Mouse (Mus musculus) layer of hippocampus, adult 2 months (tissue): ENCODE measurements around the gene Rusc1. TPM values are rescaled to one million over a fixed set of nuclear protein-coding genes. Genes with fewer than 3 reads are reported as not detected.

Experiments used
- DNase-seq, 2 experiments: peaks; one replicate each; pipeline ENCODE4 v3.0.0; 2022; ENCODE audit warnings: low spot score in 2 of 2
- H3K27ac ChIP-seq: fragments of 200-600 bp; 2 replicates; pipeline ENCODE4 v1.8.1; 2022
- H3K4me3 ChIP-seq: fragments of 200-600 bp; 2 replicates; pipeline ENCODE4 v1.8.1; 2022; ENCODE audit warnings: mild to moderate bottlenecking
- CTCF ChIP-seq: fragments of 200-600 bp; conservative IDR thresholded peaks from 2 replicates; pipeline ENCODE4 v1.8.1; 2022; ENCODE audit warnings: antibody characterized with exemption, mild to moderate bottlenecking, moderate library complexity
- long read RNA-seq, 2 experiments: library from polyadenylated mRNA; stranded (forward); transcript quantifications; one replicate each; pipeline ENCODE4 v2.0.0; 2021; ENCODE audit warnings: borderline mapping rate in 2 of 2
- total RNA-seq, 2 experiments: library from RNA; stranded (reverse); gene quantifications; 2 replicates each; pipeline ENCODE4 v1.2.3; 2021

Rusc1 gene
- total RNA-seq, result 100 to 1,000 TPM; 136 to 139 TPM
- long read RNA-seq, experiment 1, transcript Rusc1-201 (10 exons, 3,316 nt), result major isoform, 73 of 121 reads
- long read RNA-seq, experiment 1, partial matches to known transcripts, result 29 of 121 reads
- long read RNA-seq, experiment 1, other reads (novel, unspliced or antisense), result 16 of 121 reads
- long read RNA-seq, experiment 2, transcript Rusc1-202 (11 exons, 3,706 nt), result minor isoform, 6 of 157 reads
- long read RNA-seq, experiment 2, transcript Rusc1-201 (10 exons, 3,316 nt), result major isoform, 90 of 157 reads
- long read RNA-seq, experiment 2, partial matches to known transcripts, result 41 of 157 reads
- long read RNA-seq, experiment 2, other reads (novel, unspliced or antisense), result 19 of 157 reads

DNA sequence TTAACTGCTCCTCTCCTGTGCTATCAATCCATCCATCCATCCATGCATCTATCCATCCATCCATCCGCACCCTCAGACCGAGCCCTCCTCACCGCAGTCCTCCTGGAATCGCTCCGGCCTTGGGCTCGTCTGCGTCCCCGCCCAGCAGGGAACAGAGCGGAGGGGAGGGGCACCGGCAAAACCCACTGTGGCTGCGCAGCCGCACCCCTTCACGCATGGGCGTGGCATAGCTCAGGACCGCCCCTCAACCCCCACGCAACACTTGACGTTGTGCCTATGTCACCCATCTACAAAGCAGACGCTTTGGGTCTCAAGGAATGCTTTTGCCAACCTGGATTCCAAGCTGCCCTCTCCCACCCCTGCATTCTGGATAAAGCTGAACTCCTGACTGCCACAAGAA is at the start of gene Rusc1:
TSS of gene Rusc1 (minus strand) at position 137 of the 400 bp plus-strand sequence.
- TF ChIP-seq CTCF, result no peak
- H3K27ac ChIP-seq, result peak within 1 kb of the TSS; percentile 88
- H3K4me3 ChIP-seq, result peak within 1 kb of the TSS; percentile 86
- peak; percentile 95 for DNase-seq

- no peak for DNase-seq
- H3K4me3 ChIP-seq, result no peak overlapping the region
- no peak overlapping the region for H3K27ac ChIP-seq
- TF ChIP-seq CTCF, result no peak
These were observed 43.3 kb upstream of the Rusc1 start for GRCm38 (mm10) chr3:89136365-89136764.

DNA sequence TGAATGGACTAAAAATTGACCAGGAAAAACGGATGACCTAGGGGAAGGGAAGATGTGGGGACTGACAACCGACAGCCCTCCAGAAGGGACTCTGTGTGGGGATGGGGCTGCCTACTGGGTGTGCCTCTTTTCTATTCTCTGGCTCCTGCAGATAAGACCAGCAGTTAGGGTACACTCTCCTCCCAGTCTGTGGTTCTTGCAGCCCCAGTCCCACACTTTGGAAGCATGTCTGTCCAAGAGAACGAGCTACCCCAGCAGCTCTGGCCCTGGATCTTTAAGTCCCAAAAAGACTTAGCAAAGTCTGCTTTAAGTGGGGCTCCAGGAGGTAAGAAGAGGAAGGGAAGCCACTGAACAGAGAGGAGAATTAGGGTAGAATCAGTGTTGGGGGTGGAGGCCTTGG is 42.8 kb upstream of the Rusc1 start, which contains the start of gene Pklr:
TSS of gene Pklr (plus strand) at position 185 of the 400 bp plus-strand sequence.
- Histone ChIP-seq H3K27ac (no peak within 1 kb of the TSS), H3K4me3 (no peak within 1 kb of the TSS)
- DNase-seq, result no peak
- TF ChIP-seq CTCF, result no peak

DNA sequence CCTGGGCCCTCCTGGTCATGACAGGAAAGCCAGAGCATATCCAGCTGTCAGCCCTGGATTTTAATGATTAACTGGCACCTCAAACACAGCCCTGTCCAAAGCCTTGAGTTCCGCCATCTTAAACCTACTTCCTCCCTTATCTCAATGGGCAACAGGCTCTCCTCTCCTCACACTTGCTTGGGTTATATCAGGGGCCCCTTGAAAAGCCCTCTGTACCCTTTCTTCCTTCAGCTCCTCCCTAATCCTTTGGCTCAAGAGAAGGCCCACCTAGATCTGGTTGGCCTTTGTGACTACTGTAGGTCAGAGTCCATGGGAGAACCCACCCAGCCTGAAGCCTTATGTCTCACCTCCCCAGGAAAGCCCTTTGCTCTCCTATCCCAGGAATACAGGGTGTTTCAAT is 40.6 kb upstream of the Rusc1 start:
- H3K27ac ChIP-seq, result no peak overlapping the region
- DNase-seq, result no peak
- TF ChIP-seq CTCF, result no peak
- no peak overlapping the region for H3K4me3 ChIP-seq

DNA sequence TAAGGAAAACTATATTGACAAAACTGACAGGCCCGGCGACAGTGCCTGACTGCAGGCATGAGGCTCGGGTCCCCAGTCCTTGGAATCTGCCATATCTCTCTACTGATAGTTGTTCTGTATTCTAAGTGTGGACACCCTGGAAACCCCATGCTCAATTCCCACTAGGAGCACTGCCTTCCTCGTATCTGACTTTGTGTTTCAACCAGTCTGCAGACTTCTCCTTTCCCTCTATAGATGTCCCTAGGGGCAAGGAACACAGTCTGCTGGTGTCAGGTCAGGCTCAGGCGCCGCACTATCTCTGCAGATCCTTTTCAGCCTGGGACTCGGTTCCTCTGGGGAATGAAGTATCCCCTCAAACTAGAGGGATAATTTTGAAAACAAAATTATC is 39.9 kb upstream of the Rusc1 start:
- peak overlapping the region; percentile 63; the same call in 1 of the 2 replicates for H3K27ac ChIP-seq
- DNase-seq, result no peak
- H3K4me3 ChIP-seq, result no peak overlapping the region
- TF ChIP-seq CTCF, result no peak

GRCm38 (mm10) chr3:89132285-89133062 is 39.4 kb upstream of the Rusc1 start:
- peak; percentile 68 for TF ChIP-seq CTCF
- Histone ChIP-seq H3K27ac (peak overlapping the region; percentile 63), H3K4me3 (peak overlapping the region; percentile 55)
- DNase-seq, result peak; percentile 41 to 57

- H3K4me3 ChIP-seq, result peak overlapping the region; percentile 55; the same call in 1 of the 2 replicates
- peak; percentile 52 to 82 for DNase-seq
- TF ChIP-seq CTCF, result no peak
- H3K27ac ChIP-seq, result peak overlapping the region; percentile 14; the same call in 1 of the 2 replicates
These were observed 38.7 kb upstream of the Rusc1 start for GRCm38 (mm10) chr3:89131816-89132215.

- H3K27ac ChIP-seq, result no peak overlapping the region
- TF ChIP-seq CTCF, result no peak
- DNase-seq, result no peak
- no peak overlapping the region for H3K4me3 ChIP-seq
These were observed 36.8 kb upstream of the Rusc1 start for GRCm38 (mm10) chr3:89129908-89130307.

DNA sequence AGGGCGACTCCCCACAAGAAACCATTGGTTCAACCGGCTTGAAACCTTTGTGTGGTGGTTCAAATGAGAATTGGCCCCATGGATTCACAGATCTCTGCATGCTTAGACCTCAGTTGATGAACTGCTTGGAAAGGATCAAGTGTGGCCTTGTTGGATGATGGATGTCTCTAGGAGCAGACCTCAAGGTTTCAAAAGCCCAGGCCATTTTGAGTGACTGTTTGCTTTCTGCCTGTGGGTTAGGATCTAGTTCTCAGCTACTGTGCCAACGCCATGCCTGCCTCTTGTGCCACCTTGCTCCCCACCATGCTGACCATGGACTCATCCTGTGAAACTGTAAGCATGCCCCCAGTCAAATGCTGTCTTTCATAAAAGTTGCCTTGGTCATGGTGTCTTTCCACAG is 32.9 kb upstream of the Rusc1 start:
- no peak for TF ChIP-seq CTCF
- H3K27ac ChIP-seq, result no peak overlapping the region
- no peak overlapping the region for H3K4me3 ChIP-seq
- DNase-seq, result no peak

DNA sequence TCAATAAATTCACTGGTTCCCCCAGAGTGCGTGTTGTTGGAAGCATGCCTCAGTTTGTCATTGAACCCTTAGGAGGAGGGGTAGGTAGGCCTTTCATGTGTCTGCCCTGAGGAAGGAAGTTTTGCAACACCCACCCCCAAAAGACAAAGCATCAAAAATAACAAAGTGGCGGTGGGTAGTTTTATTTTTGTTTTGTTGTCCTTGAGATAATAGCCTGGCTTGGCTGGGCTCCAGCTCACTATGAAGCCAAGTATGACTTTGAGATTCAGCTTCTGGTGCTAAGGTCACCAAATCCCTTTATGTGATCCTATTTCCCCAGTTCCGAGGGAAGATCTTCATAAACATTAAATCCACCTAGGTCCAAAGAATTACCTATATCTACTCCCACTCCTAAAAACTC is 31.1 kb upstream of the Rusc1 start:
- H3K4me3 ChIP-seq, result no peak overlapping the region
- H3K27ac ChIP-seq, result no peak overlapping the region
- no peak for DNase-seq
- no peak for TF ChIP-seq CTCF

GRCm38 (mm10) chr3:89123313-89123712 is 30.2 kb upstream of the Rusc1 start:
- H3K4me3 ChIP-seq, result no peak overlapping the region
- no peak for TF ChIP-seq CTCF
- H3K27ac ChIP-seq, result no peak overlapping the region
- no peak for DNase-seq

DNA sequence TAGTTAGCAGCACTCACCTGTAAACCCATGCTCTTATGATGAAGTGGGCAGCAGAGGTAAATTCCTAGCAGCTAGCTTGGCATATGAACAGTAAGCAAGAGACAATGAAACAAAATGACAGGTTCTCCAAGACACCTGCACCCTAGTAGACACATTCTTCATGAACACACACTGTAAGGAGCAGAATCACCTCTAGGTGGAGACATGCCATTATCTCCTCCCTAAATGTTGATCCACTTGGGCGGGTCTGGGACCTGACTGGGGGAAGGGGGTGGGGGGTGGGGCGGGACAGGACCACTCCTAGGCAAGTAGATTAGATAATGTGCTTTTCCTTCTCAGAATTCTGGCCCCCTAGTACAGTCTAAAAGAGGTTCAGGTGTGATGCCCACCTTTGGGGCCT is 22.4 kb upstream of the Rusc1 start:
- no peak for DNase-seq
- TF ChIP-seq CTCF, result peak; percentile 74
- H3K27ac ChIP-seq, result no peak overlapping the region
- no peak overlapping the region for H3K4me3 ChIP-seq

DNA sequence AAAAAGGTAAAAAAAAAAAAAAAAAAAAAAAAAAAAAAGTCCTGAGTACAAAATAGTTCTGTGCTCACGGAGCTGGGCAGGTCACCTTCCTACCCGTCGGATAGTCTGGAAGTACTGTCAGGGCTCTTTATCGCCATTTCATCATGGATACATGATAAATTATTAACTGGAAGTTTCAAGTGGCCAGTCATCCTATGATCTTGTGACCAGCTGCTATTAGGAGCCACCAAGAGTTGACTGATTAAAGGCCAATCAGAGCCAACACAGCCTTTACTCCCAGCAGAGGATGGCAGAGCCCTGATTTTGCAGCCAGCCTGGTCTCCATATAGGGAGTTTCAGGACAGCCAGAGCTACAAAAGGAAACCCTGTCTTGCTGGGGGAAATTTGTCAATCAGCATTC is 19.9 kb upstream of the Rusc1 start:
- H3K4me3 ChIP-seq, result no peak overlapping the region
- no peak for TF ChIP-seq CTCF
- H3K27ac ChIP-seq, result no peak overlapping the region
- DNase-seq, result no peak

- TF ChIP-seq CTCF, result no peak
- Histone ChIP-seq H3K27ac (no peak overlapping the region), H3K4me3 (no peak overlapping the region)
- no peak for DNase-seq
These were observed 15.0 kb upstream of the Rusc1 start for GRCm38 (mm10) chr3:89108146-89108545.
